Mouse (Mus musculus): ENCODE data around the gene Mul1. TPM values are rescaled to one million over a fixed set of nuclear protein-coding genes. Genes with fewer than 3 reads are reported as not detected.

Gene Mul1
- polyA plus RNA-seq, 1 experiment, result 26.5 TPM

GRCm38 (mm10) chr4:138463832-138464487 is 29.5 kb downstream of the Mul1 start:
- TF ChIP-seq MYOG (IDR thresholded peaks at IDR 0.05; ENCODE audit: control insufficient read depth, extremely low read depth, insufficient read length) (no peak), MYOD1 (IDR thresholded peaks at IDR 0.05; ENCODE audit: control insufficient read depth, insufficient read length, low read depth) (no peak), CEBPB (IDR thresholded peaks at IDR 0.05; ENCODE audit: low read depth) (no peak), MAX (IDR thresholded peaks at IDR 0.05) (no peak)
- no peak overlapping the region for H3ac ChIP-seq (ENCODE audit: control insufficient read depth, insufficient read length, low read depth)
- H3K4me3 ChIP-seq (ENCODE audit: insufficient read depth, poor library complexity, severe bottlenecking), result no peak overlapping the region
- H3K79me2 ChIP-seq (ENCODE audit: control insufficient read depth, insufficient read depth), result no peaks in the 10 kb centered on the region
- H3K79me3 ChIP-seq (ENCODE audit: low read depth), result no peaks in the 10 kb centered on the region
- H3K27me3 ChIP-seq (ENCODE audit: control insufficient read depth, insufficient read depth, insufficient read length), result no peaks in the 10 kb centered on the region
- no peaks in the 10 kb centered on the region for H3K36me3 ChIP-seq (ENCODE audit: control insufficient read depth, insufficient read depth)

GRCm38 (mm10) chr4:138464667-138465353 is 30.3 kb downstream of the Mul1 start:
- Histone ChIP-seq H3ac (ENCODE audit: control insufficient read depth, insufficient read length, low read depth) (no peak overlapping the region), H3K4me3 (ENCODE audit: insufficient read depth, poor library complexity, severe bottlenecking) (no peak overlapping the region), H3K36me3 (ENCODE audit: control insufficient read depth, insufficient read depth) (no peaks in the 10 kb centered on the region), H3K27me3 (ENCODE audit: control insufficient read depth, insufficient read depth, insufficient read length) (no peaks in the 10 kb centered on the region), H3K79me2 (ENCODE audit: control insufficient read depth, insufficient read depth) (no peaks in the 10 kb centered on the region), H3K79me3 (ENCODE audit: low read depth) (no peaks in the 10 kb centered on the region)
- TF ChIP-seq USF1 (IDR thresholded peaks at IDR 0.05; ENCODE audit: low read depth), result no peak
- no peak for TF ChIP-seq CTCF (IDR thresholded peaks at IDR 0.05; ENCODE audit: control insufficient read depth, insufficient read depth, insufficient read length)
- TF ChIP-seq MYOG (IDR thresholded peaks at IDR 0.05; ENCODE audit: control insufficient read depth, extremely low read depth, insufficient read length), result no peak
- TF ChIP-seq FOSL1 (IDR thresholded peaks at IDR 0.05; ENCODE audit: insufficient read depth, low read length, poor library complexity, severe bottlenecking), result no peak
- TF ChIP-seq CEBPB (IDR thresholded peaks at IDR 0.05; ENCODE audit: low read depth), result no peak
- TF ChIP-seq MYOD1 (IDR thresholded peaks at IDR 0.05; ENCODE audit: control insufficient read depth, insufficient read length, low read depth), result no peak
- no peak for TF ChIP-seq MAX (IDR thresholded peaks at IDR 0.05)

GRCm38 (mm10) chr4:138465446-138465845 is 31.0 kb downstream of the Mul1 start:
- no peaks in the 10 kb centered on the region for H3K36me3 ChIP-seq (ENCODE audit: control insufficient read depth, insufficient read depth)
- H3K79me3 ChIP-seq (ENCODE audit: low read depth), result no peaks in the 10 kb centered on the region
- no peaks in the 10 kb centered on the region for H3K79me2 ChIP-seq (ENCODE audit: control insufficient read depth, insufficient read depth)
- no peak for TF ChIP-seq MYOG (IDR thresholded peaks at IDR 0.05; ENCODE audit: control insufficient read depth, extremely low read depth, insufficient read length)
- TF ChIP-seq USF1 (IDR thresholded peaks at IDR 0.05; ENCODE audit: low read depth), result no peak
- no peak for TF ChIP-seq MAX (IDR thresholded peaks at IDR 0.05)
- TF ChIP-seq CEBPB (IDR thresholded peaks at IDR 0.05; ENCODE audit: low read depth), result no peak
- no peak for TF ChIP-seq CTCF (IDR thresholded peaks at IDR 0.05; ENCODE audit: control insufficient read depth, insufficient read depth, insufficient read length)
- no peak for TF ChIP-seq FOSL1 (IDR thresholded peaks at IDR 0.05; ENCODE audit: insufficient read depth, low read length, poor library complexity, severe bottlenecking)
- TF ChIP-seq MYOD1 (IDR thresholded peaks at IDR 0.05; ENCODE audit: control insufficient read depth, insufficient read length, low read depth), result no peak
- no peak overlapping the region for H3K4me3 ChIP-seq (ENCODE audit: insufficient read depth, poor library complexity, severe bottlenecking)
- no peaks in the 10 kb centered on the region for H3K27me3 ChIP-seq (ENCODE audit: control insufficient read depth, insufficient read depth, insufficient read length)
- H3ac ChIP-seq (ENCODE audit: control insufficient read depth, insufficient read length, low read depth), result no peak overlapping the region

GRCm38 (mm10) chr4:138466690-138467089 is 32.2 kb downstream of the Mul1 start:
- Histone ChIP-seq H3ac (ENCODE audit: control insufficient read depth, insufficient read length, low read depth) (no peak overlapping the region), H3K4me3 (ENCODE audit: insufficient read depth, poor library complexity, severe bottlenecking) (no peak overlapping the region), H3K36me3 (ENCODE audit: control insufficient read depth, insufficient read depth) (no peaks in the 10 kb centered on the region), H3K27me3 (ENCODE audit: control insufficient read depth, insufficient read depth, insufficient read length) (no peaks in the 10 kb centered on the region), H3K79me2 (ENCODE audit: control insufficient read depth, insufficient read depth) (no peaks in the 10 kb centered on the region), H3K79me3 (ENCODE audit: low read depth) (no peaks in the 10 kb centered on the region)
- TF ChIP-seq MYOD1 (IDR thresholded peaks at IDR 0.05; ENCODE audit: control insufficient read depth, insufficient read length, low read depth), result no peak

GRCm38 (mm10) chr4:138467451-138467850 is 33.0 kb downstream of the Mul1 start:
- H3K79me2 ChIP-seq (ENCODE audit: control insufficient read depth, insufficient read depth), result no peaks in the 10 kb centered on the region
- no peak overlapping the region for H3K4me3 ChIP-seq (ENCODE audit: insufficient read depth, poor library complexity, severe bottlenecking)
- no peaks in the 10 kb centered on the region for H3K36me3 ChIP-seq (ENCODE audit: control insufficient read depth, insufficient read depth)
- peaks cover 6% of the 10 kb centered on the region for H3K27me3 ChIP-seq (ENCODE audit: control insufficient read depth, insufficient read depth, insufficient read length)
- H3ac ChIP-seq (ENCODE audit: control insufficient read depth, insufficient read length, low read depth), result no peak overlapping the region
- H3K79me3 ChIP-seq (ENCODE audit: low read depth), result no peaks in the 10 kb centered on the region
- TF ChIP-seq CEBPB (IDR thresholded peaks at IDR 0.05; ENCODE audit: low read depth) (no peak), MYOD1 (IDR thresholded peaks at IDR 0.05; ENCODE audit: control insufficient read depth, insufficient read length, low read depth) (no peak), USF1 (IDR thresholded peaks at IDR 0.05; ENCODE audit: low read depth) (no peak), MYOG (IDR thresholded peaks at IDR 0.05; ENCODE audit: control insufficient read depth, extremely low read depth, insufficient read length) (no peak), CTCF (IDR thresholded peaks at IDR 0.05; ENCODE audit: control insufficient read depth, insufficient read depth, insufficient read length) (no peak), FOSL1 (IDR thresholded peaks at IDR 0.05; ENCODE audit: insufficient read depth, low read length, poor library complexity, severe bottlenecking) (no peak), MAX (IDR thresholded peaks at IDR 0.05) (no peak)

- no peaks in the 10 kb centered on the region for H3K36me3 ChIP-seq (ENCODE audit: control insufficient read depth, insufficient read depth)
- H3K27me3 ChIP-seq (ENCODE audit: control insufficient read depth, insufficient read depth, insufficient read length), result peaks cover 9% of the 10 kb centered on the region
- no peaks in the 10 kb centered on the region for H3K79me3 ChIP-seq (ENCODE audit: low read depth)
- TF ChIP-seq FOSL1 (IDR thresholded peaks at IDR 0.05; ENCODE audit: insufficient read depth, low read length, poor library complexity, severe bottlenecking) (no peak), MYOG (IDR thresholded peaks at IDR 0.05; ENCODE audit: control insufficient read depth, extremely low read depth, insufficient read length) (no peak), MYOD1 (IDR thresholded peaks at IDR 0.05; ENCODE audit: control insufficient read depth, insufficient read length, low read depth) (no peak), MAX (IDR thresholded peaks at IDR 0.05) (no peak), USF1 (IDR thresholded peaks at IDR 0.05; ENCODE audit: low read depth) (no peak), CEBPB (IDR thresholded peaks at IDR 0.05; ENCODE audit: low read depth) (no peak)
- no peak overlapping the region for H3K4me3 ChIP-seq (ENCODE audit: insufficient read depth, poor library complexity, severe bottlenecking)
- no peaks in the 10 kb centered on the region for H3K79me2 ChIP-seq (ENCODE audit: control insufficient read depth, insufficient read depth)
- H3ac ChIP-seq (ENCODE audit: control insufficient read depth, insufficient read length, low read depth), result no peak overlapping the region
Observed at GRCm38 (mm10) chr4:138469080-138469479, 34.6 kb downstream of the Mul1 start.
